Mouse (Mus musculus): ENCODE measurements around the gene Scnm1. TPM values are rescaled to one million over a fixed set of nuclear protein-coding genes. Genes with fewer than 3 reads are reported as not detected.
"Not testable (repeated sequence)": the region's sequence is repeated elsewhere in the genome, so short reads cannot be mapped to it uniquely, and the experiment has no call there.

Scnm1 gene
- polyA plus RNA-seq, 1 experiment from 2014 or later, result 84.9 TPM

DNA sequence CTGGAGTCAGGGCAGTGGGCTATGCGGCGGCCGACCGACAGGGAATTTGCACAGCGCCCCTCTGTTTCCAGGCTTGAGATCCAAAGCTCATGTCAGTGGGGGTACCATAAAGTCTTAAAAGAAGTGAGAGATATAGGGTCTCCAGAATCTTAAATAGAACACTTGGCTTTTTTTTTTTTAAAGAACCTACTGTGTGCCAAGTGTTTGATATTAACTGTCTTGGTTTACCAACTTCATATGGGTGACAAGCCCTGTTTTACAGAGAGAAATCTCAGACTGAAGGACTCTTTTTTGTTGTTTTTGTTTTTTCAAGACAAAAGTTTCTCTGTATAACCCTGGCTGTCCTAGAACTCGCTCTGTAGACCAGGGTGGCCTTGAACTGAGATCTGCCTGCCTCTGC lies 7.0 kb upstream of the Scnm1 start:
- no peak for ATAC-seq (ENCODE audit: low FRiP score)
- Histone ChIP-seq H3K4me2 (no peak overlapping the region), H3K9me3 (ENCODE audit: control insufficient read depth, low read length) (no peaks in the 10 kb centered on the region), H3K27me3 (ENCODE audit: control insufficient read depth, insufficient read depth, low read length) (no peaks in the 10 kb centered on the region), H3K36me3 (ENCODE audit: control insufficient read depth, insufficient read depth, low read length) (peaks cover 2% of the 10 kb centered on the region; the same call in 1 of the 2 replicates), H3K4me1 (ENCODE audit: control insufficient read depth, insufficient read depth, low read length) (no peaks in the 10 kb centered on the region; the same call in 1 of the 2 replicates), H3K4me3 (ENCODE audit: low read depth, low read length) (no peak overlapping the region), H3K27ac (ENCODE audit: low read depth, low read length) (no peak overlapping the region), H3K9ac (ENCODE audit: low read length) (no peak overlapping the region)
- DNase-seq (ENCODE audit: low spot score, missing footprints), result peak; percentile 28
- WGBS, result 92% methylated on average over 6 of the region's 6 CpGs

DNA sequence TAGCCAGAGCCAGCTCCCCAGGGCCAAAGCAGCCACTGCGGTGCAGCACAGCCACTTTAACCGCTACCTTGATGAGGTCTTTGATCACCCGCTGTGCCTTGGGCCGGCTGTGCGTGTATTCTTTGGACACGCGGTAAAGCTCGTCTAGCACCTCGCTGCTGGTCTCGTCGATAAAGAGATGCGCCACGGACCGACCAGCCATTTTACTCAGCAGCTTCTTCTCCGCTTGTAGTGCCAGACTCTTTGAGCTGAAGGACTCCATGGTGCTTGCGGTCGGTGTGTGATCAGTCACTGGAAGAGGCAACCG lies 6.4 kb upstream of the Scnm1 start:
- Histone ChIP-seq H3K27ac (ENCODE audit: low read depth, low read length) (no peak overlapping the region), H3K4me1 (ENCODE audit: control insufficient read depth, insufficient read depth, low read length) (peaks cover 3% of the 10 kb centered on the region; the same call in 1 of the 2 replicates), H3K27me3 (ENCODE audit: control insufficient read depth, insufficient read depth, low read length) (no peaks in the 10 kb centered on the region), H3K9me3 (ENCODE audit: control insufficient read depth, low read length) (no peaks in the 10 kb centered on the region), H3K4me3 (ENCODE audit: low read depth, low read length) (no peak overlapping the region), H3K9ac (ENCODE audit: low read length) (no peak overlapping the region), H3K36me3 (ENCODE audit: control insufficient read depth, insufficient read depth, low read length) (peaks cover 2% of the 10 kb centered on the region; the same call in 1 of the 2 replicates), H3K4me2 (no peak overlapping the region)
- DNase-seq (ENCODE audit: low spot score, missing footprints) (peak; percentile 78), ATAC-seq (ENCODE audit: low FRiP score) (no peak)
- 57% methylated on average over 18 of the region's 18 CpGs for WGBS

DNA sequence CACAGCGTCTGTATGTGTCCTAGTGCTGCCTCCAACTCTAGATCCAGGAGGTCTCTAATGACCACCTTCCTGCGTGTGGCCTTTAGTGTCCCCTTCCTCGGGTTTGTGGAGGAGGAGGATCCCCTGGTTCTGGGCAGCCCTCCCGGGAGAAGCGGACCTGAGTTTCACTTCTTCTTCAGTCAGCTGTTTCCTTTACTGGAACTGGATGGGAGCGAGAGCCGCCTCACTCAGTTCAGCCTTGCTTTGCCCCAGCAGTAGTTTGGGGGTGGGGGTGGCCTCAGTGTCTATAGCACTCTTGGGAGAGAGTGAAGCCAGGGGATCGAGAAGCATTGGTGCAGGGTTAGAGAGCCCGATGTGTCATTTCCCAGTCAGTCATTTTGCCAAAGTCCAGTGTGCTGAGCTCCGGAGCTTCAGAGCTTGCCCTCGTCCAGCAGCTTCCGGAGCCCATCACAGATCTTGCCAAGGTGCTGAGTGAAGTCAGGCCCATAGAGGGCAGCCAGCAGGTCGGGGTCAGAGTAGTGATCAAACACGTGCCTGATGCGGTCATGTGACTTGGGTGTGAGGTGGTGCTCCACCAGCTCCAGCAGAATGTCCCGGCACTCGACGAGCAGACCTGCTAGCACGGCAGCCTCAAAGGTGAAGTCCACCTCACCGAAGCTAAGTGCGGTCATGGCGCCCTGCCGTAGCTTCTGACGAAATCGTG lies 5.9 kb upstream of the Scnm1 start:
- H3K36me3 ChIP-seq (ENCODE audit: control insufficient read depth, insufficient read depth, low read length), result peaks cover 2% of the 10 kb centered on the region; the same call in 1 of the 2 replicates
- peak; percentile 72 for DNase-seq (ENCODE audit: low spot score, missing footprints)
- no peak overlapping the region for H3K9ac ChIP-seq (ENCODE audit: low read length)
- H3K9me3 ChIP-seq (ENCODE audit: control insufficient read depth, low read length), result no peaks in the 10 kb centered on the region
- H3K4me1 ChIP-seq (ENCODE audit: control insufficient read depth, insufficient read depth, low read length), result peaks cover 7% of the 10 kb centered on the region; the same call in 1 of the 2 replicates
- H3K27ac ChIP-seq (ENCODE audit: low read depth, low read length), result no peak overlapping the region
- ATAC-seq (ENCODE audit: low FRiP score), result no peak
- H3K4me2 ChIP-seq, result no peak overlapping the region
- no peaks in the 10 kb centered on the region for H3K27me3 ChIP-seq (ENCODE audit: control insufficient read depth, insufficient read depth, low read length)
- H3K4me3 ChIP-seq (ENCODE audit: low read depth, low read length), result no peak overlapping the region
- WGBS, result 77% methylated on average over 25 of the region's 25 CpGs

DNA sequence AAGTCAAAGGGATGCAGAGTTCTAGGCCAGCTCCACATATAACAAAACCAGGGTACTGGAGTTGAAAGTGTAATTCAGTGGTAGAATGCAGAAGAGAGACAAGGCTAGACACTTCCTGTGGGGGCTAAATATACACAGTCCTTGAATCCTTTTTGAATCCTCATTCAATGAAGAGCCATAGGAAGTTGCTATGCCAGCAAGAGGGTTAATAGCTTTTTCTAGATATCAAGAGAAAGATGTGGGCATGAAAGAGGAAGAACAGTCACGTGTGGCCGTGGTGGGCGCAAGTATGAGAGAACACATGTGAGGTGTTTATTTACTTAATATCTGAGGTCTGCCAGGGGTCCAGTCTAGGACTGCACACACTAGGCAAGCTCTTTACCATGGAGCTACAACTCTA lies 2.5 kb upstream of the Scnm1 start:
- 94% methylated on average over 3 of the region's 3 CpGs for WGBS
- peak; percentile 45 for DNase-seq (ENCODE audit: low spot score, missing footprints)
- Histone ChIP-seq H3K27me3 (ENCODE audit: control insufficient read depth, insufficient read depth, low read length) (no peaks in the 10 kb centered on the region), H3K36me3 (ENCODE audit: control insufficient read depth, insufficient read depth, low read length) (peaks cover 2% of the 10 kb centered on the region; the same call in 1 of the 2 replicates), H3K4me3 (ENCODE audit: low read depth, low read length) (no peak overlapping the region), H3K9ac (ENCODE audit: low read length) (no peak overlapping the region), H3K4me2 (no peak overlapping the region), H3K9me3 (ENCODE audit: control insufficient read depth, low read length) (no peaks in the 10 kb centered on the region), H3K4me1 (ENCODE audit: control insufficient read depth, insufficient read depth, low read length) (peaks cover 11% of the 10 kb centered on the region), H3K27ac (ENCODE audit: low read depth, low read length) (no peak overlapping the region)
- ATAC-seq (ENCODE audit: low FRiP score), result no peak

DNA sequence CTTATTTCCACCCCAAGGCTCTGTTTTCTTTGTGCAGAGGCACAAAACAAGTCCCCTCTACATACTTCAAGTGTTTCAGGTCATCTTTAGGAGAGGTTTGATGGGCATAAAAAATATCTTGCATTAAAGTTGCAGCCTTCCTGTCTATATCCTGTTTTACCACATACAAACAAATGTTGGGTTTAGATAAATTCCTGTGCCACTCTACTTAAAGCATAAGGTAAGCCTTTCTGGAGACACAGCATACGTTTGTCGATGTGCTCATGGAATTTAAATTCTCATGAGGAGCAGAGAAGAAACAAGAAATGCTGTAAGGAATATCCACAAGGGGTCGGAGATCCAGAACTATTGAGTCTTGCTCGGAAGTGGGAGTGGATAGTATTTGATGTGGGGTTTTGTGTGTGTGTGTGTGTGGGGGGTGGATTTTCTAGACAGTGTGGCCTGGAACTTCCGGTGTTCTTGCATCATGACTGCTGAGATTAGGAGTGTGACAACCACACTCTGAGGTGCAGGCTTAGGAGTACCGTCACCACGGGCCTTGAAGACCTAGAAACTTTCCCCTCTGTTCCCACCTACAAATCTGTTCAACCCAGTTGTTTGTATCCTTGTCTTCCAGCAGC lies 1.7 kb upstream of the Scnm1 start:
- Histone ChIP-seq H3K27ac (ENCODE audit: low read depth, low read length) (no peak overlapping the region), H3K27me3 (ENCODE audit: control insufficient read depth, insufficient read depth, low read length) (no peaks in the 10 kb centered on the region), H3K9ac (ENCODE audit: low read length) (no peak overlapping the region), H3K9me3 (ENCODE audit: control insufficient read depth, low read length) (no peaks in the 10 kb centered on the region), H3K36me3 (ENCODE audit: control insufficient read depth, insufficient read depth, low read length) (peaks cover 2% of the 10 kb centered on the region; the same call in 1 of the 2 replicates), H3K4me2 (no peak overlapping the region), H3K4me1 (ENCODE audit: control insufficient read depth, insufficient read depth, low read length) (peaks cover 11% of the 10 kb centered on the region), H3K4me3 (ENCODE audit: low read depth, low read length) (no peak overlapping the region)
- 91% methylated on average over 7 of the region's 7 CpGs for WGBS
- ATAC-seq (ENCODE audit: low FRiP score) (no peak), DNase-seq (ENCODE audit: low spot score, missing footprints) (peak; percentile 60)

DNA sequence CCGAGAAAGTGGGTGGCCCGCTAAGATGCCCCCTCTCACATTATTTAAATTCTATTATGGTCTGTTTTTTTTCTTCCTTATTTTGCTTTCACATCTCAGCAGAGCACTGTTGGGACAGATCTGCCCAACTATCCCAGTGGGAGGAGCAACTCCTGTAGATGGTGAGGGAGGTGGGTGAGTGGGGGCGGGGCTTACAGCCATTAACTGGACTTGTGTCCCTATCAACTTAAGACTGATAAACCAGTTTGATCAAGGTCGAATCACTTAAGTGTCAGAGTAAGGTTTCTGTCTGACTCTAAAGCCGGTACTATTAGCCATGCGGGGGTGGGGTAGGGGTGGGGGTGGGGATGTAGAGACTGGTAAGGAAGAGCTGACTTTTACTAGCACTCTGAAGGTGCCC lies 1.2 kb upstream of the Scnm1 start:
- Histone ChIP-seq H3K4me2 (peak overlapping the region; percentile 46), H3K4me1 (ENCODE audit: control insufficient read depth, insufficient read depth, low read length) (peaks cover 11% of the 10 kb centered on the region), H3K9ac (ENCODE audit: low read length) (no peak overlapping the region), H3K9me3 (ENCODE audit: control insufficient read depth, low read length) (no peaks in the 10 kb centered on the region), H3K4me3 (ENCODE audit: low read depth, low read length) (peak overlapping the region; percentile 22; the same call in 1 of the 2 replicates), H3K27ac (ENCODE audit: low read depth, low read length) (no peak overlapping the region), H3K36me3 (ENCODE audit: control insufficient read depth, insufficient read depth, low read length) (peaks cover 3% of the 10 kb centered on the region; the same call in 1 of the 2 replicates), H3K27me3 (ENCODE audit: control insufficient read depth, insufficient read depth, low read length) (no peaks in the 10 kb centered on the region)
- 0 out of 2 replicates have a peak, but pooled peaks have one; percentile 10 for ATAC-seq (ENCODE audit: low FRiP score)
- 33% methylated on average over 6 of the region's 6 CpGs for WGBS
- DNase-seq (ENCODE audit: low spot score, missing footprints), result peak; percentile 82

DNA sequence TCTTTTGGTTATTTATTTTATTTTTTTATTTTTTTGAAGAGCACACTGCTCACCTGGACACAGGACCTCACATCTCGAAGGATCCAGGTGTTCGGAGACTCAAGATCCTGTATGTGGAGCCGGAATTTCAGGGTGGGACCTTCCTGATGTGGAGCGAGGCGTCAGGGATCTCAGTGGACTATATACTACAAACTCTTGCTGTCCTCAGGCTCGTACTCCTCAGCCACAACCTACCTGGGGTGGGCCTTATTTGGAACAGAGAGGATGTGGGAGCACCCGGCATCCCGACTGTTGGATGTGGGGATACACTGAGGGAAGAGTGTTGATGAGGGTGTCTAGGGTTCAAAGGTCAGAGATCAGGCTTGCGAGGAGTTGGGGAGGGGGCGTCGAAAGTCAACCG lies 322 bp upstream of the Scnm1 start:
- H3K9ac ChIP-seq (ENCODE audit: low read length); H3K4me2 ChIP-seq; DNase-seq (ENCODE audit: low spot score, missing footprints); H3K36me3 ChIP-seq (ENCODE audit: control insufficient read depth, insufficient read depth, low read length); H3K27me3 ChIP-seq (ENCODE audit: control insufficient read depth, insufficient read depth, low read length); H3K27ac ChIP-seq (ENCODE audit: low read depth, low read length); H3K9me3 ChIP-seq (ENCODE audit: control insufficient read depth, low read length): not testable (repeated sequence)
- Histone ChIP-seq H3K4me3 (ENCODE audit: low read depth, low read length) (peak overlapping the region; percentile 67), H3K4me1 (ENCODE audit: control insufficient read depth, insufficient read depth, low read length) (peaks cover 11% of the 10 kb centered on the region)
- peak; percentile 62 for ATAC-seq (ENCODE audit: low FRiP score)
- no CpG with 5 or more reads among the region's 12 CpGs for WGBS

DNA sequence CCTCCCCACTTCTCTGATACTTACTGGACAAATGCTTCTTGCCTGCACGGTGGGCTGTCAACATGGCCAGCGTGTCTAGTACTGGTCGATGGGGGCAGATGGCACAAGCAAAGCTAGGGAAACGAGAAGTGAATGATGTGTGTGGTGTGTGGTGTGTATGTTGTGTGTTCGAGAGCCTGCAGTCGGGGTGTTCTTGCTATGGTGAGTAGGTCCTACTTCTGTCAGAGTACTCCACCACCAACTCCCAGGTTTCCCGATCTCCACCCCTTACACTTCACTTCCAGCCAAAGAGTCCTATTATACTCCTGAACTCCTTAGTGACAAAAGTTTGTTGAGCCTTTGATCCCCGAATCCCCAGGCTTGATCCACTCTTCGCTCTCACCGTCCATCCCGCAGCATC lies 635 bp downstream of the Scnm1 start:
- no peaks in the 10 kb centered on the region for H3K9me3 ChIP-seq (ENCODE audit: control insufficient read depth, low read length)
- no peaks in the 10 kb centered on the region for H3K27me3 ChIP-seq (ENCODE audit: control insufficient read depth, insufficient read depth, low read length)
- H3K9ac ChIP-seq (ENCODE audit: low read length), result peak overlapping the region; percentile 72
- peak overlapping the region; percentile 67 for H3K4me3 ChIP-seq (ENCODE audit: low read depth, low read length)
- 57% methylated on average over 11 of the region's 11 CpGs for WGBS
- peak overlapping the region; percentile 86 for H3K4me2 ChIP-seq
- peaks cover 7% of the 10 kb centered on the region; the same call in 1 of the 2 replicates for H3K36me3 ChIP-seq (ENCODE audit: control insufficient read depth, insufficient read depth, low read length)
- DNase-seq (ENCODE audit: low spot score, missing footprints), result no peak
- H3K4me1 ChIP-seq (ENCODE audit: control insufficient read depth, insufficient read depth, low read length), result peaks cover 11% of the 10 kb centered on the region
- no peak overlapping the region for H3K27ac ChIP-seq (ENCODE audit: low read depth, low read length)
- ATAC-seq (ENCODE audit: low FRiP score), result peak; percentile 8; the same call in 1 of the 2 replicates

DNA sequence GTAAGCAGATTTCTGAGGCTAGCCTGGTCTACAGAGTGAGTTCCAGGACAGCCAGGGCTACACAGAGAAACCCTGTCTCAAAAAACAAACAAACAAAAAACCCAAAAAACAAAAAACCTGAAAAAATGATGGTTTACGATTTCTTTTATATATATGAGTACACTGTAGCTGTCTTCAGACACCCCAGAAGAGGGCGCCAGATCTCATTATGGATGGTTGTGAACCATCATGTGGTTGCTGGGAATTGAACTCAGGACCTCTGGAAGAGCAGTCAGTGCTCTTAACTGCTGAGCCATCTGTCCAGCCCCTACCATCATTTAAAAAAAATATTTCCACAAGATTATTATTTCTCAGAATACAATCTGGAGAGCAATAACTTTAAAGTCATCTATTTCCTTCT lies 1.4 kb downstream of the Scnm1 start:
- not testable (repeated sequence) for H3K27me3 ChIP-seq (ENCODE audit: control insufficient read depth, insufficient read depth, low read length); DNase-seq (ENCODE audit: low spot score, missing footprints); H3K36me3 ChIP-seq (ENCODE audit: control insufficient read depth, insufficient read depth, low read length); ATAC-seq (ENCODE audit: low FRiP score); H3K9ac ChIP-seq (ENCODE audit: low read length); H3K4me2 ChIP-seq; H3K27ac ChIP-seq (ENCODE audit: low read depth, low read length); H3K9me3 ChIP-seq (ENCODE audit: control insufficient read depth, low read length); H3K4me3 ChIP-seq (ENCODE audit: low read depth, low read length)
- peaks cover 11% of the 10 kb centered on the region for H3K4me1 ChIP-seq (ENCODE audit: control insufficient read depth, insufficient read depth, low read length)
- 82% methylated on average over 2 of the region's 2 CpGs for WGBS
